ENCODE assay signal across 24 mouse cellular contexts in genomic region chr17:35887725-35888124, GRCm38 (mm10). TPM values are rescaled to one million over a fixed set of nuclear protein-coding genes. Genes with fewer than 3 reads are reported as not detected.
DNase-seq lines count a peak whose midpoint lies in the region; TF ChIP-seq lines count a peak whose summit lies in the region.
"Had no signal": no experiment of that assay in that cellular context is flagged by ENCODE, and none has a peak within 500 bp of the region (broad histone marks: within the 10 kb centered on the region; RNA-seq: fewer than 3 reads in every experiment).

No protein-coding gene starts in this region.

- DNase-seq in ES-CJ7 (ENCODE audit: low read depth, low spot score) (peak; percentile 84), R1 (ENCODE audit: low read depth, low spot score) (peak; percentile 90)
- DNase-seq in embryonic facial prominence, embryonic 10.5 days (ENCODE audit: low spot score) = no peak
- DNase-seq in thymus, postnatal 0 days (ENCODE audit: low spot score) = no peak
- no peak for DNase-seq in layer of hippocampus, postnatal 10 days (ENCODE audit: low spot score in 2 of 2)
- no peak for DNase-seq in cerebellum, postnatal 25 days
- DNase-seq: adrenal gland, adult 2 months; adrenal gland, postnatal 10 days; adrenal gland, postnatal 25 days; B cell, adult 2 months; cerebellum, adult 11-12 months; cerebellum, adult 2 months; cerebellum, adult 9-10 months; cerebellum, postnatal 10 days; cerebellum, postnatal 36 days; embryo, embryonic 11 days; forebrain, postnatal 0 days had no signal

- peaks cover 94% of the 10 kb centered on the region for H3K36me3 ChIP-seq in E14TG2a.4 (ENCODE audit: insufficient read depth, low read length)
- H3K36me3 ChIP-seq in embryonic facial prominence, embryonic 10.5 days (replicated peaks) = peaks cover 100% of the 10 kb centered on the region

- peaks cover 73% of the 10 kb centered on the region for H3K4me1 ChIP-seq in E14TG2a.4 (replicated peaks; ENCODE audit: low read depth, low read length)
- no peaks in the 10 kb centered on the region for H3K4me1 ChIP-seq in embryonic facial prominence, embryonic 10.5 days
- H3K4me1 ChIP-seq: embryonic facial prominence, embryonic 12.5 days; forebrain, embryonic 13.5 days; forebrain, embryonic 15.5 days had no signal

- 76% methylated on average over 17 of the region's 17 CpGs for WGBS in embryonic facial prominence, embryonic 10.5 days

- no peak overlapping the region for H3K27ac ChIP-seq in embryonic facial prominence, embryonic 10.5 days (replicated peaks)
- H3K27ac ChIP-seq: embryonic facial prominence, embryonic 12.5 days; forebrain, embryonic 13.5 days; forebrain, embryonic 15.5 days had no signal

- no peaks in the 10 kb centered on the region for H3K27me3 ChIP-seq in E14TG2a.4 (ENCODE audit: insufficient read depth, low read length)
- H3K27me3 ChIP-seq in embryonic facial prominence, embryonic 10.5 days (replicated peaks; ENCODE audit: low read depth, poor library complexity, severe bottlenecking) = no peaks in the 10 kb centered on the region
- H3K27me3 ChIP-seq: CH12.LX; embryonic facial prominence, embryonic 12.5 days; forebrain, embryonic 13.5 days; forebrain, embryonic 15.5 days; Patski had no signal

- TF ChIP-seq CTCF in E14TG2a.4 (conservative IDR thresholded peaks at IDR 0.05; ENCODE audit: low read length) = no peak

- no peaks in the 10 kb centered on the region for H3K9me3 ChIP-seq in E14TG2a.4 (ENCODE audit: low read length)
- no peaks in the 10 kb centered on the region for H3K9me3 ChIP-seq in embryonic facial prominence, embryonic 10.5 days
- H3K9me3 ChIP-seq: embryonic facial prominence, embryonic 12.5 days; forebrain, embryonic 13.5 days; forebrain, embryonic 15.5 days; G1E had no signal

- peak overlapping the region; percentile 92 for H3K4me3 ChIP-seq in E14TG2a.4 (replicated peaks; ENCODE audit: low read length)
- H3K4me3 ChIP-seq in embryonic facial prominence, embryonic 10.5 days = peak overlapping the region; percentile 16; the same call in 1 of the 2 replicates
- H3K4me3 ChIP-seq: embryonic facial prominence, embryonic 12.5 days; forebrain, embryonic 13.5 days; forebrain, embryonic 15.5 days had no signal

RNA-seq across cellular contexts. Expression of gene Dhx16, which starts 8.1 kb away (rescaled TPM):
- polyA plus RNA-seq in embryonic facial prominence, embryonic 10.5 days (2016; fragmentation: Nextera tagmentation; extraction: Ambion mirVana) = 52.6 and 60.7 TPM in 2 replicates
- polyA plus RNA-seq in thymus, postnatal 0 days (2015; fragmentation: Nextera tagmentation; extraction: Ambion mirVana) = 48.9 and 50.6 TPM in 2 replicates
- 10 to 100 TPM; 26.1 to 36.5 TPM for total RNA-seq in layer of hippocampus, postnatal 10 days (2021)

RNA-seq across cellular contexts. Expression of gene 2310061I04Rik, which starts 9.5 kb away (rescaled TPM):
- 27.5 and 28.6 TPM in 2 replicates for polyA plus RNA-seq in embryonic facial prominence, embryonic 10.5 days (2016; fragmentation: Nextera tagmentation; extraction: Ambion mirVana)
- polyA plus RNA-seq in thymus, postnatal 0 days (2015; fragmentation: Nextera tagmentation; extraction: Ambion mirVana) = 24.5 and 27.1 TPM in 2 replicates
- total RNA-seq in layer of hippocampus, postnatal 10 days (2021) = 10 to 100 TPM; 69.4 to 77.2 TPM

RNA-seq across cellular contexts. Expression of gene Atat1, which starts 22.1 kb away (rescaled TPM):
- 117 and 130 TPM in 2 replicates for polyA plus RNA-seq in embryonic facial prominence, embryonic 10.5 days (2016; fragmentation: Nextera tagmentation; extraction: Ambion mirVana)
- polyA plus RNA-seq in thymus, postnatal 0 days (2015; fragmentation: Nextera tagmentation; extraction: Ambion mirVana) = 16.4 and 17.5 TPM in 2 replicates
- total RNA-seq in layer of hippocampus, postnatal 10 days (2021) = 100 to 1,000 TPM; 132 to 133 TPM

RNA-seq across cellular contexts. Expression of gene Ppp1r18, which starts 22.3 kb away (rescaled TPM):
- 27.4 and 29.7 TPM in 2 replicates for polyA plus RNA-seq in embryonic facial prominence, embryonic 10.5 days (2016; fragmentation: Nextera tagmentation; extraction: Ambion mirVana)
- polyA plus RNA-seq in thymus, postnatal 0 days (2015; fragmentation: Nextera tagmentation; extraction: Ambion mirVana) = 82.4 and 89.3 TPM in 2 replicates
- 10 to 100 TPM; 15.6 to 16.3 TPM for total RNA-seq in layer of hippocampus, postnatal 10 days (2021)

RNA-seq across cellular contexts. Expression of gene Nrm, which starts 26.6 kb away (rescaled TPM):
- polyA plus RNA-seq in embryonic facial prominence, embryonic 10.5 days (2016; fragmentation: Nextera tagmentation; extraction: Ambion mirVana) = 64.6 and 65.1 TPM in 2 replicates
- 53.7 and 59.1 TPM in 2 replicates for polyA plus RNA-seq in thymus, postnatal 0 days (2015; fragmentation: Nextera tagmentation; extraction: Ambion mirVana)
- total RNA-seq in layer of hippocampus, postnatal 10 days (2021) = 1 to 10 TPM; 5.2 to 5.7 TPM

Comparison
In these comparisons a context has a peak if more than half of its experiments do, and no peak if none do; other contexts are left out.
1. DNase-seq: peak in ES-CJ7 (single experiment) and R1 (single experiment); none in embryonic facial prominence, embryonic 10.5 days (single experiment), thymus, postnatal 0 days (single experiment), layer of hippocampus, postnatal 10 days (0 of 2) and cerebellum, postnatal 25 days (0 of 2).